Mouse (Mus musculus) midbrain, postnatal 0 days (tissue): Measurements from ENCODE around the gene Ncbp3. TPM values are rescaled to one million over a fixed set of nuclear protein-coding genes. Genes with fewer than 3 reads are reported as not detected.

Experiments
- ATAC-seq: fragments of 200-750 bp; cut with Nextera tagmentation; 2 replicates; pipeline ENCODE4 v1.8.0; 2017; ENCODE audit warnings: moderate number of reproducible peaks, mild to moderate bottlenecking, moderate TSS enrichment, moderate library complexity; ENCODE audit not compliant: low FRiP score
- DNase-seq: peaks from one replicate; pipeline ENCODE4 v3.0.0-alpha.2; 2015; ENCODE audit warnings: low spot score
- H3K27ac ChIP-seq: fragments of 300-500 bp; sonication (generic); 2 replicates; pipeline ENCODE4 v1.5.1; 2014; ENCODE audit warnings: low read depth, mild to moderate bottlenecking, low read length, mixed read lengths
- H3K27me3 ChIP-seq: fragments of 300-500 bp; sonication (generic); 2 replicates; pipeline ENCODE4 v1.6.1; 2014; ENCODE audit warnings: low read length, control low read depth, mixed read lengths; ENCODE audit not compliant: insufficient read depth
- H3K36me3 ChIP-seq: fragments of 300-500 bp; sonication (generic); 2 replicates; pipeline ENCODE4 v1.6.1; 2014; ENCODE audit warnings: low read length, control low read depth, mixed read lengths; ENCODE audit not compliant: insufficient read depth
- H3K4me1 ChIP-seq: fragments of 300-500 bp; sonication (generic); 2 replicates; pipeline ENCODE4 v1.6.1; 2014; ENCODE audit warnings: mild to moderate bottlenecking, control low read depth, antibody characterized with exemption, low read length, mixed read lengths; ENCODE audit not compliant: insufficient read depth
- H3K4me2 ChIP-seq: fragments of 300-500 bp; sonication (generic); 2 replicates; pipeline ENCODE4 v1.6.1; 2014; ENCODE audit warnings: low read depth, mild to moderate bottlenecking, low read length, mixed read lengths; ENCODE audit not compliant: poor library complexity, severe bottlenecking
- H3K4me3 ChIP-seq: fragments of 300-500 bp; sonication (generic); 2 replicates; pipeline ENCODE4 v1.5.1; 2014; ENCODE audit warnings: low read depth, mild to moderate bottlenecking, low read length, moderate library complexity
- H3K9ac ChIP-seq: fragments of 300-500 bp; sonication (generic); replicated peaks from 2 replicates; pipeline ENCODE4 v1.6.1; 2014; ENCODE audit warnings: mild to moderate bottlenecking, low read length, moderate library complexity, mixed read lengths; ENCODE audit not compliant: poor library complexity, severe bottlenecking
- H3K9me3 ChIP-seq: fragments of 300-500 bp; sonication (generic); 2 replicates; pipeline ENCODE4 v1.6.1; 2016; ENCODE audit warnings: low read length, control low read depth
- CTCF ChIP-seq: IDR thresholded peaks from 2 replicates; pipeline ENCODE4 v1.5.1; 2016; ENCODE audit warnings: antibody characterized with exemption, mild to moderate bottlenecking
- WGBS: fragments of 180-500 bp; shearing (Covaris S2); extraction: QIAGEN DNeasy Blood & Tissue Kit; methylation state at CpG from one replicate; pipeline ENCODE4 v1.1.7; 2014; 5-methylcytosine and 5-hydroxymethylcytosine counted together
- polyA plus RNA-seq: library from polyadenylated mRNA; unstranded; fragments of >200 nt; fragmentation: Nextera tagmentation; extraction: Ambion mirVana; gene quantifications from 2 replicates; pipeline ENCODE4 v1.2.1, GENCODE M21; 2015
- total RNA-seq: library from RNA; depleted of rRNA; stranded (reverse); fragments of >200 nt; gene quantifications from 2 replicates; pipeline ENCODE4 v1.2.3, GENCODE M21; 2014

The Ncbp3 gene
- total and polyA plus RNA-seq, 2 experiments from 2014 or later: 7.2 to 7.9 TPM

DNA sequence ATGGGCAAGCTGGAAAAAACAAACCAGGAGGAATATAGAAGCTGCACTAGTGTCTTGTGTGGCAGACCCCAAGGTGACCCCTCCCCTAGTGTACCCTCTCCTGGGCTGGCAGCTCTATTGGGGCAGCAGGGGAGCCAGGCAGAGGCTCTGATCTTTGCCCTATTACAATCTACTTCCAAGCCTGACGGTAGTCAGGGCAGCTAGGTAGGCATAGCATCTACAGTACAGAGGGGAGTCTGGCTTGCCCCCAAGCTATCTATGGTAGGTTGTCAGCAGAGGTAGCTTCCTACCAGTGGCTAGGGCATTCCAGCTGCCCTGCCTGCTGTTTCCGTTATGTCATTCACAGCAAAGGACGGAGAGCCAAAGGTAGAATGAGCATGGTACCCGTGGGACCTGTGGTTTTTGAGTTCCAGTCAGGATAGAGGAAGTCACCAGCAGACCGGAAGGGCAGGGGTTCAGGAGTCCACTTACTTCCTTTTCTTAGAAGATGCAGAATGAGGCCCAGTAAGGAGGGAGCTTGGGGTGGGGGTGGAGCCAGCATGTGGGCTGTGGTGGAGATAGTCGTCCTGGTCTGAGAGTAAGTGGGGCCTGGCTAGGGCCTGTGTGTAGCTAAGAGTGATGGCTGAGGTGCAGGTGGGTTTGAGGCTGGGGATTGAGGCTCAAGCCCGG lies 23.2 kb upstream of the Ncbp3 start:
- peaks cover 12% of the 10 kb centered on the region for H3K36me3 ChIP-seq
- DNase-seq (no peak), ATAC-seq (no peak)
- H3K9me3 ChIP-seq: no peaks in the 10 kb centered on the region
- H3K4me3 ChIP-seq: no peak overlapping the region
- no peak overlapping the region for H3K4me2 ChIP-seq
- H3K27me3 ChIP-seq: no peaks in the 10 kb centered on the region
- no peak overlapping the region for H3K27ac ChIP-seq
- no peak overlapping the region for H3K9ac ChIP-seq
- TF ChIP-seq CTCF: no peak
- 68% methylated on average over 7 of the region's 7 CpGs for WGBS
- peaks cover 6% of the 10 kb centered on the region; the same call in 1 of the 2 replicates for H3K4me1 ChIP-seq

GRCm38 (mm10) chr11:73026961-73027360 lies 20.6 kb upstream of the Ncbp3 start:
- 69% methylated on average over 8 of the region's 8 CpGs for whole genome bisulfite sequencing
- Histone ChIP-seq H3K27ac (no peak overlapping the region), H3K36me3 (peaks cover 13% of the 10 kb centered on the region), H3K9me3 (no peaks in the 10 kb centered on the region), H3K27me3 (no peaks in the 10 kb centered on the region), H3K9ac (no peak overlapping the region), H3K4me2 (no peak overlapping the region), H3K4me3 (no peak overlapping the region), H3K4me1 (peaks cover 3% of the 10 kb centered on the region; the same call in 1 of the 2 replicates)
- no peak for TF ChIP-seq CTCF
- no peak for DNase-seq
- ATAC-seq: no peak

GRCm38 (mm10) chr11:73030821-73031498 lies 16.6 kb upstream of the Ncbp3 start:
- peak overlapping the region; percentile 69 for H3K27ac ChIP-seq
- peak; percentile 57 for TF ChIP-seq CTCF
- peak; percentile 97 for DNase-seq
- H3K4me3 ChIP-seq: peak overlapping the region; percentile 23
- H3K9ac ChIP-seq: peak overlapping the region; percentile 48; the same call in 1 of the 2 replicates
- H3K4me1 ChIP-seq: peaks cover 3% of the 10 kb centered on the region; the same call in 1 of the 2 replicates
- peak overlapping the region; percentile 53 for H3K4me2 ChIP-seq
- no peaks in the 10 kb centered on the region for H3K9me3 ChIP-seq
- ATAC-seq: peak; percentile 89
- WGBS: 23% methylated on average over 20 of the region's 20 CpGs
- H3K27me3 ChIP-seq: no peaks in the 10 kb centered on the region
- H3K36me3 ChIP-seq: peaks cover 23% of the 10 kb centered on the region

DNA sequence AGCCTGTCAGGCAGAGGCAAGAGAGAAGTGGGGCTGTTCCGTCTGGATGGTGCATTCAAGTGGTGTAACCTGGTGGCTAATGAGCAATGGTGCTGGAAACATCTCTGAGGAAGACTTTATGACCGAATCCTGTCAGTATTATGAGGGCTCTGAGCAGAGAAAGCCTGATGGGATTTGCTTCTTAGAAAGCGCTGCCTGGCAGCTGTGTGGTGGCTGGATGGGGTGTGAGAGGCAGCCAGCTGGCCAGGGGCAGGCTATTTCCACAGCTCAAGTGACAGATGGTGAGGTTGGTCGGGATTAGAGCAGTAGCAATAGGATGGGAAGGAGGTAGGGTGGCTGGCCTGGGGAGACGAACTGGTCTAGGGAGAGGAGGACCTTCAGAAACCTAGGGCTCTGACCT lies 16.0 kb upstream of the Ncbp3 start:
- H3K9ac ChIP-seq: no peak overlapping the region
- no peaks in the 10 kb centered on the region for H3K27me3 ChIP-seq
- peaks cover 3% of the 10 kb centered on the region; the same call in 1 of the 2 replicates for H3K4me1 ChIP-seq
- DNase-seq (peak; percentile 56), ATAC-seq (peak; percentile 9; the same call in 1 of the 2 replicates)
- peak overlapping the region; percentile 53 for H3K4me2 ChIP-seq
- H3K4me3 ChIP-seq: no peak overlapping the region
- H3K36me3 ChIP-seq: peaks cover 23% of the 10 kb centered on the region
- H3K27ac ChIP-seq: peak overlapping the region; percentile 69
- H3K9me3 ChIP-seq: no peaks in the 10 kb centered on the region
- no peak for TF ChIP-seq CTCF
- WGBS: 53% methylated on average over 5 of the region's 5 CpGs

GRCm38 (mm10) chr11:73036077-73036476 lies 11.5 kb upstream of the Ncbp3 start:
- no peak for TF ChIP-seq CTCF
- H3K4me3 ChIP-seq: no peak overlapping the region
- 80% methylated on average over 7 of the region's 7 CpGs for WGBS
- ATAC-seq (no peak), DNase-seq (no peak)
- H3K4me2 ChIP-seq: no peak overlapping the region
- no peak overlapping the region for H3K9ac ChIP-seq
- peaks cover 3% of the 10 kb centered on the region; the same call in 1 of the 2 replicates for H3K4me1 ChIP-seq
- H3K36me3 ChIP-seq: peaks cover 46% of the 10 kb centered on the region
- H3K9me3 ChIP-seq: no peaks in the 10 kb centered on the region
- no peaks in the 10 kb centered on the region for H3K27me3 ChIP-seq
- no peak overlapping the region for H3K27ac ChIP-seq

- DNase-seq: no peak
- H3K27ac ChIP-seq: no peak overlapping the region
- no peak overlapping the region for H3K4me2 ChIP-seq
- H3K9me3 ChIP-seq: no peaks in the 10 kb centered on the region
- H3K4me1 ChIP-seq: no peaks in the 10 kb centered on the region
- 64% methylated on average over 6 of the region's 6 CpGs for WGBS
- H3K9ac ChIP-seq: no peak overlapping the region
- H3K27me3 ChIP-seq: no peaks in the 10 kb centered on the region
- H3K36me3 ChIP-seq: peaks cover 48% of the 10 kb centered on the region
- TF ChIP-seq CTCF: no peak
- no peak for ATAC-seq
- no peak overlapping the region for H3K4me3 ChIP-seq
These were observed 10.7 kb upstream of the Ncbp3 start for GRCm38 (mm10) chr11:73036889-73037288.
